Mouse (Mus musculus) stomach, embryonic 14.5 days (tissue): ENCODE measurements around the gene Fbxo6. TPM values are rescaled to one million over a fixed set of nuclear protein-coding genes. Genes with fewer than 3 reads are reported as not detected.
"Not testable (repeated sequence)": the region's sequence is repeated elsewhere in the genome, so short reads cannot be mapped to it uniquely, and the experiment has no call there.

ENCODE experiments used
- ATAC-seq: fragments of 200-750 bp; cut with Nextera tagmentation; 2 replicates; pipeline ENCODE4 v1.8.0; 2017; ENCODE audit warnings: low read depth, moderate TSS enrichment; ENCODE audit not compliant: insufficient number of reproducible peaks, insufficient read depth, low FRiP score
- H3K27ac ChIP-seq: fragments of 300-500 bp; sonication (generic); 2 replicates; pipeline ENCODE4 v1.5.1; 2014; ENCODE audit warnings: mild to moderate bottlenecking, low read length, moderate library complexity, mixed read lengths
- H3K27me3 ChIP-seq: fragments of 300-500 bp; sonication (generic); 2 replicates; pipeline ENCODE4 v1.6.1; 2014; ENCODE audit warnings: low read length, control low read depth, mixed read lengths; ENCODE audit not compliant: control insufficient read depth, insufficient read depth
- H3K36me3 ChIP-seq: fragments of 300-500 bp; sonication (generic); 2 replicates; pipeline ENCODE4 v1.6.1; 2014; ENCODE audit warnings: mild to moderate bottlenecking, control low read depth, low read length, moderate library complexity, mixed read lengths; ENCODE audit not compliant: control insufficient read depth, insufficient read depth
- H3K4me1 ChIP-seq: fragments of 300-500 bp; sonication (generic); 2 replicates; pipeline ENCODE4 v1.6.1; 2014; ENCODE audit warnings: low read length, control low read depth, mixed read lengths; ENCODE audit not compliant: control insufficient read depth, insufficient read depth
- H3K4me2 ChIP-seq: fragments of 300-500 bp; sonication (generic); replicated peaks from 2 replicates; pipeline ENCODE4 v1.6.1; 2014; ENCODE audit warnings: low read depth, low read length, control low read depth
- H3K4me3 ChIP-seq: fragments of 300-500 bp; sonication (generic); 2 replicates; pipeline ENCODE4 v1.5.1; 2014; ENCODE audit warnings: low read depth, low read length, control low read depth
- H3K9ac ChIP-seq: fragments of 300-500 bp; sonication (generic); replicated peaks from 2 replicates; pipeline ENCODE4 v1.6.1; 2014; ENCODE audit warnings: low read depth, mild to moderate bottlenecking, control low read depth, low read length, moderate library complexity, mixed read lengths
- H3K9me3 ChIP-seq: fragments of 300-500 bp; sonication (generic); 2 replicates; pipeline ENCODE4 v1.6.1; 2016; ENCODE audit warnings: low read depth, low read length, control low read depth; ENCODE audit not compliant: control insufficient read depth
- WGBS: fragments of 180-500 bp; shearing (Covaris S2); extraction: QIAGEN DNeasy Blood & Tissue Kit; methylation state at CpG from one replicate; pipeline ENCODE4 v1.1.7; 2014; 5-methylcytosine and 5-hydroxymethylcytosine counted together
- polyA plus RNA-seq: library from polyadenylated mRNA; unstranded; fragments of >200 nt; fragmentation: Nextera tagmentation; extraction: Ambion mirVana; gene quantifications from 2 replicates; pipeline ENCODE4 v1.2.1, GENCODE M21; 2014

The Fbxo6 gene
- 13.9 and 17.6 TPM in 2 replicates for polyA plus RNA-seq

GRCm38 (mm10) chr4:148151267-148152168, at the start of gene Fbxo6:
TSS of gene Fbxo6 (minus strand) at chr4:148152140.
- H3K27me3 ChIP-seq: no peaks in the 10 kb centered on the region
- H3K4me2 ChIP-seq: peak within 1 kb of the TSS; percentile 93
- no peaks in the 10 kb centered on the region for H3K9me3 ChIP-seq
- ATAC-seq: peak; percentile 86
- 1% methylated on average over 64 of the region's 67 CpGs for WGBS
- no peaks in the 10 kb centered on the region for H3K36me3 ChIP-seq
- H3K27ac ChIP-seq: peak within 1 kb of the TSS; percentile 85
- H3K4me1 ChIP-seq: no peaks in the 10 kb centered on the region
- H3K9ac ChIP-seq: peak within 1 kb of the TSS; percentile 38
- H3K4me3 ChIP-seq: peak within 1 kb of the TSS; percentile 61

GRCm38 (mm10) chr4:148198721-148199120, 46.8 kb upstream of the Fbxo6 start:
- Histone ChIP-seq H3K4me1 (no peaks in the 10 kb centered on the region), H3K27me3 (no peaks in the 10 kb centered on the region), H3K4me3 (no peak overlapping the region), H3K27ac (no peak overlapping the region), H3K36me3 (no peaks in the 10 kb centered on the region), H3K9me3 (no peaks in the 10 kb centered on the region), H3K9ac (no peak overlapping the region), H3K4me2 (no peak overlapping the region)
- 52% methylated on average over 10 of the region's 10 CpGs for WGBS
- no peak for ATAC-seq

- H3K36me3 ChIP-seq: no peaks in the 10 kb centered on the region
- H3K9me3 ChIP-seq: no peaks in the 10 kb centered on the region
- H3K4me1 ChIP-seq: no peaks in the 10 kb centered on the region
- H3K27me3 ChIP-seq: no peaks in the 10 kb centered on the region
- no peak overlapping the region for H3K4me2 ChIP-seq
- H3K27ac ChIP-seq: no peak overlapping the region
- H3K9ac ChIP-seq: no peak overlapping the region
- H3K4me3 ChIP-seq: no peak overlapping the region
- ATAC-seq: no peak
These were observed 42.5 kb upstream of the Fbxo6 start for GRCm38 (mm10) chr4:148194400-148194799.

- Histone ChIP-seq H3K9ac (no peak overlapping the region), H3K9me3 (no peaks in the 10 kb centered on the region), H3K4me1 (no peaks in the 10 kb centered on the region), H3K4me3 (no peak overlapping the region), H3K36me3 (no peaks in the 10 kb centered on the region), H3K27me3 (no peaks in the 10 kb centered on the region), H3K4me2 (no peak overlapping the region), H3K27ac (no peak overlapping the region)
- 27% methylated on average over 11 of the region's 11 CpGs for WGBS
- ATAC-seq: no peak
These were observed 40.8 kb upstream of the Fbxo6 start for GRCm38 (mm10) chr4:148192707-148193245.

- H3K4me2 ChIP-seq, H3K36me3 ChIP-seq, H3K27me3 ChIP-seq, H3K4me3 ChIP-seq, H3K9me3 ChIP-seq, ATAC-seq, H3K9ac ChIP-seq, H3K27ac ChIP-seq, H3K4me1 ChIP-seq: not testable (repeated sequence)
- 85% methylated on average over 1 of the region's 1 CpGs for WGBS
These were observed 36.8 kb upstream of the Fbxo6 start for GRCm38 (mm10) chr4:148188767-148189166.

- Histone ChIP-seq H3K27me3 (no peaks in the 10 kb centered on the region), H3K27ac (no peak overlapping the region), H3K9me3 (no peaks in the 10 kb centered on the region), H3K9ac (no peak overlapping the region), H3K4me1 (no peaks in the 10 kb centered on the region), H3K36me3 (no peaks in the 10 kb centered on the region), H3K4me3 (no peak overlapping the region), H3K4me2 (no peak overlapping the region)
- ATAC-seq: no peak
- WGBS: 67% methylated on average over 4 of the region's 4 CpGs
These were observed 33.9 kb upstream of the Fbxo6 start for GRCm38 (mm10) chr4:148185819-148186218.

GRCm38 (mm10) chr4:148184564-148184963, 32.6 kb upstream of the Fbxo6 start:
- ATAC-seq: no peak; the same call in 1 of the 2 replicates
- Histone ChIP-seq H3K9ac (no peak overlapping the region), H3K4me3 (no peak overlapping the region), H3K27ac (no peak overlapping the region), H3K27me3 (no peaks in the 10 kb centered on the region), H3K4me2 (no peak overlapping the region), H3K9me3 (no peaks in the 10 kb centered on the region), H3K36me3 (no peaks in the 10 kb centered on the region), H3K4me1 (no peaks in the 10 kb centered on the region)
- 66% methylated on average over 9 of the region's 9 CpGs for WGBS

- Histone ChIP-seq H3K27me3 (no peaks in the 10 kb centered on the region), H3K4me2 (no peak overlapping the region), H3K9ac (no peak overlapping the region), H3K9me3 (no peaks in the 10 kb centered on the region), H3K36me3 (no peaks in the 10 kb centered on the region), H3K4me3 (no peak overlapping the region), H3K4me1 (no peaks in the 10 kb centered on the region), H3K27ac (no peak overlapping the region)
- WGBS: 36% methylated on average over 8 of the region's 8 CpGs
- no peak for ATAC-seq
These were observed 30.4 kb upstream of the Fbxo6 start for GRCm38 (mm10) chr4:148182363-148182762.
